Mouse (Mus musculus) gastrocnemius, postnatal 14 days (tissue): ENCODE results near the gene Aimp1. TPM values are rescaled to one million over a fixed set of nuclear protein-coding genes. Genes with fewer than 3 reads are reported as not detected.

Source experiments
- DNase-seq: peaks from one replicate; pipeline ENCODE4 v3.0.0; 2021; ENCODE audit warnings: mixed read lengths
- intact Hi-C: fragments of 180-260 bp; cut with DNase I; formaldehyde crosslinking; loops from one replicate; pipeline ENCODE4 v1.15.1; 2025; ENCODE audit warnings: low total_unique reads
- total RNA-seq, 2 experiments: library from RNA; stranded (reverse); gene quantifications; 2 replicates each; pipeline ENCODE4 v1.2.3; 2021

Gene Aimp1
- total RNA-seq, 2 experiments from 2014 or later, result 62.8 to 66.4 TPM

- intact Hi-C loops, result no loop called here
- DNase-seq, result no peak
Observed at GRCm38 (mm10) chr3:132628741-132629140, 55.4 kb downstream of the Aimp1 start.

Other genes with a start within 250 kb of the Aimp1 start
- not detected for gene Gimd1, start 54.5 kb downstream of the Aimp1 start, total RNA-seq
- 10 to 100 TPM in 1 of 2 experiments, 1 to 10 TPM in 1; 9.3 to 10.2 TPM for gene Tbck, start 226 bp downstream of the Aimp1 start, total RNA-seq